Mouse (Mus musculus) kidney, adult 2 months (tissue): ENCODE results near the gene Supt20. TPM values are rescaled to one million over a fixed set of nuclear protein-coding genes. Genes with fewer than 3 reads are reported as not detected.
"Not testable (repeated sequence)": the region's sequence is repeated elsewhere in the genome, so short reads cannot be mapped to it uniquely, and the experiment has no call there.

ENCODE experiments used
- DNase-seq: peaks from one replicate; pipeline ENCODE4 v3.0.0; 2021
- H3K27ac ChIP-seq: fragments of 200-500 bp; 2 replicates; pipeline ENCODE4 v1.5.1; 2012; ENCODE audit warnings: low read depth, low read length, control low read depth, inconsistent platforms; ENCODE audit not compliant: insufficient read depth
- H3K27me3 ChIP-seq: fragments of 200-500 bp; replicated peaks from 2 replicates; pipeline ENCODE4 v1.6.1; 2012; ENCODE audit warnings: mild to moderate bottlenecking, moderate library complexity, low read length, inconsistent platforms; ENCODE audit not compliant: control insufficient read depth, insufficient read depth
- H3K36me3 ChIP-seq: fragments of 200-500 bp; 2 replicates; pipeline ENCODE4 v1.6.1; 2012; ENCODE audit warnings: mild to moderate bottlenecking, moderate library complexity, low read length, inconsistent platforms; ENCODE audit not compliant: control insufficient read depth, insufficient read depth
- H3K4me1 ChIP-seq: fragments of 200-500 bp; 2 replicates; pipeline ENCODE4 v1.6.1; 2011; ENCODE audit warnings: low read length; ENCODE audit not compliant: control insufficient read depth, insufficient read depth
- H3K4me3 ChIP-seq: fragments of 200-500 bp; 2 replicates; pipeline ENCODE4 v1.5.1; 2011; ENCODE audit warnings: mild to moderate bottlenecking, low read depth, low read length, control low read depth; ENCODE audit not compliant: insufficient read depth
- CTCF ChIP-seq: fragments of 200-500 bp; conservative IDR thresholded peaks from 2 replicates; pipeline ENCODE4 v1.5.1; 2011; ENCODE audit warnings: low read depth, mild to moderate bottlenecking, control low read depth, low read length, moderate library complexity, mixed read lengths; ENCODE audit not compliant: insufficient read depth, insufficient read length
- POLR2A ChIP-seq: fragments of 200-500 bp; IDR thresholded peaks from one replicate; pipeline ENCODE4 v1.6.1; 2011; ENCODE audit warnings: low read depth, low read length, control low read depth
- WGBS: fragments of 180-500 bp; shearing (Covaris S2); methylation state at CpG from one replicate; pipeline ENCODE4 v1.1.7; 2018; 5-methylcytosine and 5-hydroxymethylcytosine counted together
- polyA plus RNA-seq: library from polyadenylated mRNA; depleted of rRNA; stranded (reverse); fragments of >200 nt; gene quantifications from 2 replicates; pipeline ENCODE4 v1.2.3, GENCODE M21; 2012

Gene Supt20
- polyA plus RNA-seq, 1 experiment = 32.7 TPM

- no peak for DNase-seq
- Histone ChIP-seq H3K27ac (no peak overlapping the region), H3K4me1 (no peaks in the 10 kb centered on the region), H3K27me3 (no peaks in the 10 kb centered on the region), H3K4me3 (no peak overlapping the region), H3K36me3 (no peaks in the 10 kb centered on the region)
- TF ChIP-seq CTCF = no peak
- 78% methylated on average over 2 of the region's 2 CpGs for WGBS
Measured at GRCm38 (mm10) chr3:54676818-54677217, 15.8 kb upstream of the Supt20 start.

GRCm38 (mm10) chr3:54681310-54682204 lies 11.1 kb upstream of the Supt20 start:
- no peaks in the 10 kb centered on the region for H3K4me1 ChIP-seq
- H3K36me3 ChIP-seq = no peaks in the 10 kb centered on the region
- no peak for TF ChIP-seq POLR2A
- no peak for TF ChIP-seq CTCF
- DNase-seq = no peak
- no peak overlapping the region for H3K27ac ChIP-seq
- no peak overlapping the region for H3K4me3 ChIP-seq
- 49% methylated on average over 6 of the region's 6 CpGs for WGBS
- no peaks in the 10 kb centered on the region for H3K27me3 ChIP-seq

GRCm38 (mm10) chr3:54685202-54685601 lies 7.4 kb upstream of the Supt20 start:
- H3K4me3 ChIP-seq = no peak overlapping the region
- H3K27me3 ChIP-seq = no peaks in the 10 kb centered on the region
- no peak for DNase-seq
- WGBS = 95% methylated on average over 3 of the region's 3 CpGs
- H3K27ac ChIP-seq = no peak overlapping the region
- H3K36me3 ChIP-seq = no peaks in the 10 kb centered on the region
- no peaks in the 10 kb centered on the region for H3K4me1 ChIP-seq
- TF ChIP-seq POLR2A (no peak), CTCF (no peak)

- WGBS = 63% methylated on average over 2 of the region's 2 CpGs
- Histone ChIP-seq H3K36me3 (no peaks in the 10 kb centered on the region), H3K27me3 (no peaks in the 10 kb centered on the region), H3K4me3 (no peak overlapping the region), H3K4me1 (no peaks in the 10 kb centered on the region; the same call in 1 of the 2 replicates), H3K27ac (no peak overlapping the region)
- no peak for DNase-seq
- TF ChIP-seq CTCF (no peak), POLR2A (no peak)
Measured at GRCm38 (mm10) chr3:54687245-54687644, 5.4 kb upstream of the Supt20 start.

GRCm38 (mm10) chr3:54689091-54689490 lies 3.5 kb upstream of the Supt20 start:
- H3K4me3 ChIP-seq = no peak overlapping the region
- no peaks in the 10 kb centered on the region for H3K36me3 ChIP-seq
- no peaks in the 10 kb centered on the region for H3K27me3 ChIP-seq
- H3K27ac ChIP-seq = no peak overlapping the region
- no peaks in the 10 kb centered on the region; the same call in 1 of the 2 replicates for H3K4me1 ChIP-seq
- TF ChIP-seq POLR2A (no peak), CTCF (no peak)
- DNase-seq = peak; percentile 12
- 28% methylated on average over 2 of the region's 2 CpGs for WGBS

GRCm38 (mm10) chr3:54693056-54693415 lies 429 bp downstream of the Supt20 start:
- under 1% methylated on average over 8 of the region's 8 CpGs for WGBS
- Histone ChIP-seq H3K27me3 (no peaks in the 10 kb centered on the region), H3K4me3 (peak overlapping the region; percentile 69), H3K27ac (peak overlapping the region; percentile 57), H3K4me1 (no peaks in the 10 kb centered on the region; the same call in 1 of the 2 replicates), H3K36me3 (no peaks in the 10 kb centered on the region)
- DNase-seq = no peak
- TF ChIP-seq POLR2A (no peak), CTCF (no peak)

GRCm38 (mm10) chr3:54699759-54700301 lies 7.2 kb downstream of the Supt20 start:
- TF ChIP-seq CTCF = no peak
- no peak for TF ChIP-seq POLR2A
- Histone ChIP-seq H3K4me3 (no peak overlapping the region), H3K4me1 (no peaks in the 10 kb centered on the region), H3K36me3 (peaks cover 6% of the 10 kb centered on the region), H3K27ac (no peak overlapping the region), H3K27me3 (no peaks in the 10 kb centered on the region)
- WGBS = 70% methylated on average over 5 of the region's 5 CpGs
- DNase-seq = no peak

- peaks cover 13% of the 10 kb centered on the region for H3K36me3 ChIP-seq
- H3K4me1 ChIP-seq, H3K27ac ChIP-seq, DNase-seq, H3K27me3 ChIP-seq, H3K4me3 ChIP-seq: not testable (repeated sequence)
- 96% methylated on average over 8 of the region's 8 CpGs for WGBS
Measured at GRCm38 (mm10) chr3:54704106-54704505, 11.5 kb downstream of the Supt20 start.
